Mouse (Mus musculus) E14TG2a.4 (cell line): ENCODE measurements around the gene Farp1.

Experiments used
- H3K27me3 ChIP-seq: 2 replicates; pipeline ENCODE4 v1.6.1; 2014; ENCODE audit warnings: low read length, control low read depth; ENCODE audit not compliant: insufficient read depth
- H3K36me3 ChIP-seq: 2 replicates; pipeline ENCODE4 v1.6.1; 2014; ENCODE audit warnings: low read length, control low read depth; ENCODE audit not compliant: insufficient read depth
- H3K4me1 ChIP-seq: replicated peaks from 2 replicates; pipeline ENCODE4 v1.6.1; 2014; ENCODE audit warnings: low read depth, low read length, control low read depth
- H3K4me3 ChIP-seq: replicated peaks from 2 replicates; pipeline ENCODE4 v1.5.1; 2014; ENCODE audit warnings: mild to moderate bottlenecking, low read length
- H3K9me3 ChIP-seq: 2 replicates; pipeline ENCODE4 v1.6.1; 2014; ENCODE audit warnings: low read length, control low read depth
- CTCF ChIP-seq: conservative IDR thresholded peaks from 2 replicates; pipeline ENCODE4 v1.5.1; 2014; ENCODE audit warnings: low read length
- NANOG ChIP-seq: IDR thresholded peaks from 2 replicates; pipeline ENCODE4 v1.6.1; 2014; ENCODE audit warnings: borderline replicate concordance, low read length, mixed read lengths
- POU5F1 ChIP-seq: IDR thresholded peaks from 2 replicates; pipeline ENCODE4 v1.6.1; 2014; ENCODE audit warnings: low read length, borderline replicate concordance

Gene Farp1

DNA sequence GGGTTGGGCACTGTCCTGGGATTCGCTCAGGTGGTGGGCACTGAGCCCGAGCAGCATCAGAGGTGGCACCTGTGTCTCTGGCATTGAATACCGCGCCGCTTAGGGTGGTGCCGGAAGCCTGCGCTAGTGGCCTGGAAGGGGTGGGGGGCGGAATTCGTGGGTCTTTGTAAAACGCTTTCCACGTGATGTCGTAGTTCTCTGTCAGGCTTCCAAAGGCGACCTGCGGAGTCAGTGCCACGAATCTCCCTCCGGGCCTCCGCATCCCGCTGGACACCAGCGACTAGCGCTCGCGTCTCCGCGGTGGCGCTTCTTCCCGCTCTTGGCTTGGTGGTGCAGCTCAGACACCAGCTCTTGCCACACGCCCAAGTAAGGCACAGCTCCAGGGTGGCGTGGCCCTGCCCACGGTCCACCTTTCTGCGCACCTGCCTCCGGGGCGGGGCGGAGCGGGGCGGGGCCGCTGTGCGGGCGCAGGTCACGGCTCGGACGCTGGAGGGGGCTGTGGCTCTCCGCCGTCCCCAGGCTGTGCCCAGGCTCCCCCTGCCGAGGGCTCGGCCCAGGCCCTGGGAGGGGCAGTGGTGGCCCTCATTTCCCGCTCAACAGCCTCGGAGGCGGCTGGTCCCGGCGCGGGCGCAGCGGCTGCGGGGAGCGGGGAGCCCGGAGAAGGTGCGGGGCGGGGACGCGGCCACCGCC is at the start of gene Farp1:
Gene Farp1 (plus strand): TSS at position 228 of the 690 bp plus-strand sequence.
- peak within 1 kb of the TSS; percentile 85 for H3K4me3 ChIP-seq
- TF ChIP-seq POU5F1 (no peak), CTCF (no peak)
- peaks cover 60% of the 10 kb centered on the region for H3K27me3 ChIP-seq
- no peaks in the 10 kb centered on the region for H3K36me3 ChIP-seq
- peaks cover 26% of the 10 kb centered on the region for H3K4me1 ChIP-seq
- no peaks in the 10 kb centered on the region for H3K9me3 ChIP-seq

- no peaks in the 10 kb centered on the region for H3K4me1 ChIP-seq
- TF ChIP-seq NANOG = no peak
- TF ChIP-seq CTCF = no peak
- no peak for TF ChIP-seq POU5F1
- no peak overlapping the region for H3K4me3 ChIP-seq
- H3K36me3 ChIP-seq = no peaks in the 10 kb centered on the region
- H3K27me3 ChIP-seq = 0 out of 2 replicates have a peak, but pooled peaks cover 4% of the 10 kb centered on the region
- no peaks in the 10 kb centered on the region for H3K9me3 ChIP-seq
Observed at GRCm38 (mm10) chr14:120989126-120989525, 45.9 kb upstream of the Farp1 start.

DNA sequence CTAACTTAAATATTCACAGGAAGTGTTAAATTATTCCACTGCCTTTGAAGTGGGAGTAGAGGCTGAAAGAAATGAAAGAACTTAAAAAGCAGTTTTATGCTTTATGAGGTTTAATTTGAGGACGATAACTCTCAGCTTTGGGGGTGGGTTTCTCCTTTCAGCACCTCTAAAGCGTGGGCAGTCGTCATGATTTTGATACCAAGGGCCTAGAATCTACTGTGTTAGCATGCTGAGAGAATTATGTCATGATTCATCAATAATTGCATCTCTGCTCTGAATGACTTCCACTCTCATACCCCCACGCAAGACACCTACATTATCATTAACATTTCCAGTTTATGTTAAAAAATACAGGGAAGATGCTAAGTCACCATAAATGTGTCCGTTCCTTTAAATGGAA is 37.3 kb upstream of the Farp1 start:
- no peak overlapping the region for H3K4me3 ChIP-seq
- no peaks in the 10 kb centered on the region for H3K4me1 ChIP-seq
- H3K27me3 ChIP-seq = no peaks in the 10 kb centered on the region
- no peak for TF ChIP-seq CTCF
- no peak for TF ChIP-seq NANOG
- TF ChIP-seq POU5F1 = no peak
- H3K9me3 ChIP-seq = peaks cover 10% of the 10 kb centered on the region
- no peaks in the 10 kb centered on the region for H3K36me3 ChIP-seq

DNA sequence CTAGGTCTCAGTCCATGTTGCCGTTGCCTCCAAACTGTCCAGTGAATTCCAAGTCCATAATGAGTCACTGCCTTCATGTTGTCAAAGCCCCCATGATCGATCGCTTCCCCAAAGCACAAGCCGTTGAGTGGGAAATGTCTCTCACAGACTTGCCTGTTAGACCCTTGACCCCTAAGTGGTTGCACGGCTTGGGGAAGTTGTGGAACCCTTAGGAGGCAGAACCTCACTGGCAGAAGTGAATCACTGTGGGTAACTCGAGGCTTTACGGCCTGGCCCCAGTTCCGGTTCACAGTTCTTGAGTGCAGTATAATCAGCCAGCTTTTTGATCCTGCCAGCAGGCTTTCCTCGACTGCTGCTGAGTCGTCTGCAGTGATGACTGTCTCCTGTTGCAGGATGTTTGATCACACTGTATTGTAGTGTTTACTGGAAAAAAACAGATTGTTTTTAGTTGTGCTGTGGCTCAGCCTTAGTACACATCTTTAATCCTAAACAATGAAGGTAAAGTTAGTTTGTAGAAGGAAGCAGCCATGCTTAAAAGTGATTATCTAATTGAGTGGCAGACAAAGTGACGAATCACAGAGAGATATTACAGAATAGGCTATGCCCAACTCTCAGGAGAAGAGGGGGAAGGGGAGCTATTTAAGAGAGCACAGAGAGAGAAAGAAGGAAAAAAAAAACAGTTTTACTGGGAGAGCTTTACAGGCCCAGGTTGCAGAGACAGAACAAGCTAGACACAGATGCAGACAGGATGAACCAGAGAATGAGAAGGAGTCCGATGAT is 34.2 kb upstream of the Farp1 start:
- peaks cover 19% of the 10 kb centered on the region for H3K9me3 ChIP-seq
- no peak overlapping the region for H3K4me3 ChIP-seq
- no peak for TF ChIP-seq NANOG
- no peak for TF ChIP-seq POU5F1
- TF ChIP-seq CTCF = no peak
- H3K27me3 ChIP-seq = no peaks in the 10 kb centered on the region
- H3K4me1 ChIP-seq = no peaks in the 10 kb centered on the region
- H3K36me3 ChIP-seq = no peaks in the 10 kb centered on the region

GRCm38 (mm10) chr14:121005621-121006020 is 29.4 kb upstream of the Farp1 start:
- Histone ChIP-seq H3K9me3 (peaks cover 26% of the 10 kb centered on the region), H3K4me3 (no peak overlapping the region), H3K4me1 (no peaks in the 10 kb centered on the region), H3K36me3 (no peaks in the 10 kb centered on the region), H3K27me3 (no peaks in the 10 kb centered on the region)
- TF ChIP-seq NANOG = no peak
- TF ChIP-seq POU5F1 = no peak
- TF ChIP-seq CTCF = no peak

- no peak overlapping the region for H3K4me3 ChIP-seq
- peaks cover 26% of the 10 kb centered on the region for H3K9me3 ChIP-seq
- H3K36me3 ChIP-seq = no peaks in the 10 kb centered on the region
- TF ChIP-seq NANOG = no peak
- TF ChIP-seq POU5F1 = no peak
- TF ChIP-seq CTCF = no peak
- H3K4me1 ChIP-seq = no peaks in the 10 kb centered on the region
- H3K27me3 ChIP-seq = no peaks in the 10 kb centered on the region
Observed at GRCm38 (mm10) chr14:121006021-121006420, 29.0 kb upstream of the Farp1 start.

- TF ChIP-seq POU5F1 (no peak), NANOG (no peak), CTCF (no peak)
- Histone ChIP-seq H3K9me3 (peaks cover 44% of the 10 kb centered on the region), H3K27me3 (no peaks in the 10 kb centered on the region), H3K36me3 (no peaks in the 10 kb centered on the region), H3K4me3 (no peak overlapping the region), H3K4me1 (no peaks in the 10 kb centered on the region)
Observed at GRCm38 (mm10) chr14:121015114-121015690, 19.8 kb upstream of the Farp1 start.

GRCm38 (mm10) chr14:121022403-121022802 is 12.6 kb upstream of the Farp1 start:
- H3K36me3 ChIP-seq = no peaks in the 10 kb centered on the region
- no peaks in the 10 kb centered on the region for H3K27me3 ChIP-seq
- no peak overlapping the region for H3K4me3 ChIP-seq
- no peaks in the 10 kb centered on the region for H3K4me1 ChIP-seq
- peaks cover 5% of the 10 kb centered on the region; the same call in 1 of the 2 replicates for H3K9me3 ChIP-seq
- TF ChIP-seq CTCF = no peak
- no peak for TF ChIP-seq POU5F1
- TF ChIP-seq NANOG = no peak
